Mouse (Mus musculus) cerebellum, adult 9-10 months (tissue): ENCODE measurements around the gene Mpped2.
A peak's percentile ranks its signal among the peaks of the same experiment; 100 is the strongest.

ENCODE experiments used
- DNase-seq: peaks from one replicate; pipeline ENCODE4 v3.0.0; 2022

Mpped2 gene

GRCm38 (mm10) chr2:106821292-106821691, 128.2 kb downstream of the Mpped2 start:
- no peak for DNase-seq

GRCm38 (mm10) chr2:106821883-106822282, 128.8 kb downstream of the Mpped2 start:
- no peak for DNase-seq

DNA sequence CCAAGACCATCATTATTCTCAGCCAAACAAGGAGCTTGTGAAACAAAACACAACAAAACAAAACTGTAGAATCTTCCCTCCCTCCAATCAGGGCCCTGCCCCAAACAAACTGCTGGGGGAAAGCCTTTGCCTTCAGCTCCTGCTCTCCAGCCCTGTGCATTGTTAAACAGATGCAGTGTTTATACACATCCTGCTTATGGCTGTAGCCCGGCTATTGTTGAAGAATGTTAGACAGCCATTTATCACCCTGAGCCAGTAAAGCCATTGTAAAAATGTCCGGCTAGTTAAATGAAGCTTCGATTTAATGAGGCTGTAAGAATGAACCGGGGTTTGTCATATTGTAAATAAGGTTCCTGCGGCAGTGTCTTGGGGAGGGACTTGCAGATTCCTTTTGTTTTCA, 129.5 kb downstream of the Mpped2 start:
- DNase-seq, result no peak

DNA sequence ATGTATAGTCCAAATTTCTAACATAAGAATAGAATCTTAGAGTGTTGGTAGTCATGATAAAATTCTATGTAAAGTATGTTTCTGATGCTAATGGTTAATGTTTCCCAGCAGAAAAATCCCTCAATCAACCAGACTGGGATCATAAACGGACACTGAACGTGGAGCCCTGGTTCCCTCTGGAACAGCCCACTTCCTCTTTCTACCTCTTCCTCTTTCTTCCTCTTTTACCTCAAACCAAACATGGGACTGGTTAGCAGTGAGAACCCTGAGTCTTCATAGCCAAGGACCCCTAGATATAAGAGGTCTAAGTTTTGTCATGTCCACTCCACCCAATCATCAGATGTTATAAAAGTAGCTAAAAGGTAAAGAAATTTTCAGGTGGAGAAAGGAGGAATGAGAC, 132.4 kb downstream of the Mpped2 start:
- no peak for DNase-seq

- DNase-seq, result no peak
Observed at GRCm38 (mm10) chr2:106826023-106826422, 133.0 kb downstream of the Mpped2 start.

DNA sequence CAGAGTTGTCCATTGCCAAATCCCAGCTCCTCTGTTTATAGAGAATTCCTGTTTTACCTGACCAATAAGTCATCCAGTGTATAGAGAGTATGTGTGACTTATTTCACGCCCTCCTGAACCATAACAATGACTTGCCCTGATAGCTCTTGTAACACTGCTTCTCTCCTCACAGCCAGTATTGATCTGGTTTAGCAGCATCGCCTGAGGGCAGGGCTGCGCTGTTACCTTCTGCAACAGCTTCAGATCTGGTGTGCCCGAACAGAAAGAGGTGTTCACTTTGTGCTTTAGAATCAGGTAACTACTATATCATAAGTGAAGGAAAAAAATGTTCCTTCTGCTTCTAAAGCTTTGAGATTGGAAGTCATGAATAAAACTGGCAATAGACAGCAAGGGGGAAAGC, 133.7 kb downstream of the Mpped2 start:
- no peak for DNase-seq

- DNase-seq, result peak; percentile 28
Observed at GRCm38 (mm10) chr2:106828573-106829310, 135.7 kb downstream of the Mpped2 start.

- no peak for DNase-seq
Observed at GRCm38 (mm10) chr2:106829420-106829819, 136.4 kb downstream of the Mpped2 start.

DNA sequence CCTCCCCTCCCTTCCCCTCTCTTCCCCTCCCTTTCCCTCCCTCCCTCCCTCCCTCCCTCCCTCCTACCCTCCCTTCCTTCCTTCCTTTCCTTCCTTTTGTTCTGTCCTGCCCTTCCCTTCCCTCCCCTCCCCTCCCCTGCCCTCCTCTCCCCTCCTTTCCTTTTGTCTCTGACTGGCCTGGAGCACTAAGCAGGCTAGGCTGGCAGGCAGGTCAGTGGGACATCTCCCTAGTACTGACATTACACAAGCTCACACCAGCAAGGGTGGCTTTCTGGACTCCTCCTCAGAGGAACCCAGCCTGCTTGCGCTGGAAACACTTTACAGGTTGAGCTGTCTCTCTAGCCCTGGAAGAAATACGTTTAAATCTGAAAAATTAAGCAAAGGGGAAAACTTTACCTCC, 139.5 kb downstream of the Mpped2 start:
- DNase-seq, result no peak

GRCm38 (mm10) chr2:106833212-106833611, 140.1 kb downstream of the Mpped2 start:
- no peak for DNase-seq

DNA sequence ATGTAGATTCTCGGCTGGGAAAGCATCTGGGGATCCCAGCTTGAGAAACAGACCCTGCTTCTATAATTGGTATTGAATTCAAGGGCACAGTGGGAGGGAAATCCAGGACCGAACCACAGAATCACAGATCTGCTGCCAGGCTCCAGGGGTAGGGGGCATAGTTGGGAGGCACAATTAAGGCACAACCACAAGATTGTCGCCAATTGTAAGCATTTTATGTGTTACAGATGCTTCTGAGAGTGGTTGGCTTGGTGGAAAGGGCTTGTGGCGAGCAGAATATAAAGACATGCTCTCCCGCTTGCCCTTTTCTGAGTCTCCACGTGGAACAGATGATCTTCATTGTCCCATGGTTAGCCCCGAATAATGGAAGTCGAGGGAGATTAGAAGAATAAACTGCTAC, 142.3 kb downstream of the Mpped2 start:
- DNase-seq, result no peak

DNA sequence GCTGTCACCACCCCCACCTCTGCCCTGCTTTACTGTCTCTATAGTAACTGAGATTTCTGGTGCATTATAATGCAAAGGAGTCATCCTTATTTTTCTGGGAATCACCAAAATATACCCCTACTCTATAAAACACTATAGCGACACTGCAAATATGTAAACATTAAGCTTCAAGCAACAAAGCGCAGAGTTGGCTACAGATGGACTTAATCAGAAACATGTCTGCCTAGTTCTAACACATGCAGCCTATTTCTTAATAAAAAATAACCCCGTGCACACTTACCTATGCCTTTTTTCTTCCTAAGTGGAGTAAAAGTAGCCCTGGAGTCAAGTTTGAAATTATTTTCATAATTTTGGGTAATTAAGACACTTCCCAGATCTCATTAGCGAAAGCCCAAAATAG, 144.2 kb downstream of the Mpped2 start:
- no peak for DNase-seq

DNA sequence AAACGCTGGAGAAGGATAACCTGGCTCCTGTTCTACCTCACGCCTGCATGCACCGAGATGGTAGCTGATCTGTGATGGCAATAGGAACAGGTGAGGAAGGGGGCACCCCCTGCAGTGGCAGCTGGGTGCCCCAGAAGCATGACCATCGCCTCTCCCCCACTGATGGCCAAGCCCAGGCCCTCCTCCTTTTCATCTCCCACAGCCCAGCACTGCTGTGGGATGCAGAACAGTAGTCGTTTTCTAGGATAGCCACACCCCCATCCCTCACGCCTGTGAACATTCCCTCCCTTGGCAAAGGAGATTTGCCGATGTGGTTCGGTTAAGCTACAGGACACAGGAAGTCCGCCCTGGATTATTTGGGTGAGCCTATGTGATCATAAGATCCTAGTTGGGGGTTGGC, 151.1 kb downstream of the Mpped2 start:
- no peak for DNase-seq

GRCm38 (mm10) chr2:106844766-106845678, 152.0 kb downstream of the Mpped2 start:
- no peak for DNase-seq

GRCm38 (mm10) chr2:106846511-106846910, 153.4 kb downstream of the Mpped2 start:
- DNase-seq, result no peak

- DNase-seq, result no peak
Observed at GRCm38 (mm10) chr2:106849389-106849788, 156.3 kb downstream of the Mpped2 start.

GRCm38 (mm10) chr2:106851515-106851914, 158.4 kb downstream of the Mpped2 start:
- peak; percentile 46 for DNase-seq

GRCm38 (mm10) chr2:106854213-106854612, 161.1 kb downstream of the Mpped2 start:
- DNase-seq, result no peak

DNA sequence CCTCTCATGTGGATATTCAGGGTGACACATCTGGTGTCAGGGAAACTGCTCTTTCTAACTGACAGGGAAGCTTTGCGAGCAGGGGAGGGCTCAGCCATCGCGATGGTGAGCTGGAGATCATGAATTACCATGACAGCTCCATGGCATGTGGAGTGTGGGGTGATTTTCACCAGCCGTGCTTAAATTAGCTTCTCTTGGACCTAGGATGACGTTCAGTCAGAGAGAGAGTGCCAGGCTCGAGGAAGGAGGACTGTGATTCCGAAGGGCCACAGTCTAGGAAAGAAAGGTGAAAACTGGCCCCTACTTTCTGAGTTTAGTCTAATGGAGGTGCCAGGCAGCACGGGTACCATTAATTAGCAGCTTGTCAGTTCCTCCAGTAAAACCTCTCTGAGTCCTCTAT, 161.7 kb downstream of the Mpped2 start:
- DNase-seq, result no peak

GRCm38 (mm10) chr2:106855184-106855583, 162.1 kb downstream of the Mpped2 start:
- no peak for DNase-seq

DNA sequence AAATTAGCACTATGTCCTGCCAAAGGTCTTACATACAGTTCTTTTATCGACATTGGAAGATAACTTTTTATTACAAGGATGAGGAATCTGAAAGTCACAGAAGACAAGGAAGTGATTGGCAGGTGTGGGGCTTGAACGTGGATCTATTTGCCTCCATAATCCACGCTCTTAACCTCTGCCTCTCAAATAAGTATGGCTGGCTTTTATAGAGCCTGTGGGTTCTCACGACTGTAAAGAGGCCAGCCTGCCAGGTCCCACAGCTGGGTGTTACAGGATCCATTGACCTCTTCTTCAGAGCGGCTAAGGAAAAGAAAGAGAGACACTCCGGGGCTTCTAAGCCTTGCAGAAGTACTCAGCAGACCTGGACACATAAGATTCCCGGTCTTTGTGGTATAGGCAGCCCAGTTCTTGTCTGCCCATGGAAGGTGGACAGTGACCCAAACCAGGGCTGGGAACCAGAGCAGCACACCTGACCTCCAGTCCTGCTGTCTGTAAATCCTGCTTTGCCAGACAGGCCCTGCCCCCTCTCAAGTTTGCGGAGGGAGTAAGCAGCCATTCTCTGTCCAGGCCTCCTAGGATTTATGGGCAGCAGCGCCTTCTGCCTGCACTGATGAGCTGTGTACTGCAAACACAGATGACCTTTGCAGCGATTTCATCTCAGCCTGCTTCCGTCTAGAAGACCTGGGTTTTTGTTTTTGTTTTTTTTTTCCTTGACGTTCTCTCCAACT, 162.7 kb downstream of the Mpped2 start:
- no peak for DNase-seq

DNA sequence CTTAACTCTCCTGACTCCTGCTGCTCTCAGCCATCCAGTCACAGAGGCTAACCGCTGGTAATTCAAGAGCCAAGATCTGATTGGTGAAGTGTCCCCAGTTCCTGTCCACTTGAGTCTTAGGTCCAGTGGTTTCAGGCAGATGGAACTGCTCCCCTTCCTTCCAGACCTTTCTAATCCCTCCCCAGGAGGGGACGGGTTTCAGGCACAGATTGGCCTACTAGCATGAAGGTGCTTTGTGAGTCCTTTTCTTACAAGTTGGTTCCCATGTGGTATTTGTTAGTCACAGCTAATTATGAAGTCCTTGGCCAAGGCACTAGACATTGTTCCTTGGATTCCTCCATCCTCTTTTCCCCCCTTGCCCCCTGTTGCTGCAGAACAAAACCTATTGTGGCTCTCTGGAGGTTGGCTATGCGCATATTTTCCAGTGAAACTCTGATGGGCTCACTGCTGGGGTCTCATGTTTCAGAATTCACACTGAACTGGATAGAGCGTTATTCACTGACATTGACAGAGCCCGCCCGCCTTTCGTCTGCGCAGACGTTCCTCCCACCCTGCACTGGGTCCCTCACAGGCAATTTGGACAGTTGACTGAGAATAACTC, 163.4 kb downstream of the Mpped2 start:
- DNase-seq, result no peak

GRCm38 (mm10) chr2:106857258-106857657, 164.2 kb downstream of the Mpped2 start:
- peak; percentile 51 for DNase-seq
